Mouse (Mus musculus) CD4-positive helper T cell, adult 2 months (primary cell): ENCODE measurements at regions not wholly inside any gene's neighbourhood (a gene's known extent, or its start where the extent isn't known, plus 50 kb on each side); places are given as distances from the start of the nearest gene placed in this dataset.

Experiments
- DNase-seq: peaks from one replicate; pipeline ENCODE4 v3.0.0-alpha.2; 2012; ENCODE audit warnings: low read depth, missing footprints, low spot score

DNA sequence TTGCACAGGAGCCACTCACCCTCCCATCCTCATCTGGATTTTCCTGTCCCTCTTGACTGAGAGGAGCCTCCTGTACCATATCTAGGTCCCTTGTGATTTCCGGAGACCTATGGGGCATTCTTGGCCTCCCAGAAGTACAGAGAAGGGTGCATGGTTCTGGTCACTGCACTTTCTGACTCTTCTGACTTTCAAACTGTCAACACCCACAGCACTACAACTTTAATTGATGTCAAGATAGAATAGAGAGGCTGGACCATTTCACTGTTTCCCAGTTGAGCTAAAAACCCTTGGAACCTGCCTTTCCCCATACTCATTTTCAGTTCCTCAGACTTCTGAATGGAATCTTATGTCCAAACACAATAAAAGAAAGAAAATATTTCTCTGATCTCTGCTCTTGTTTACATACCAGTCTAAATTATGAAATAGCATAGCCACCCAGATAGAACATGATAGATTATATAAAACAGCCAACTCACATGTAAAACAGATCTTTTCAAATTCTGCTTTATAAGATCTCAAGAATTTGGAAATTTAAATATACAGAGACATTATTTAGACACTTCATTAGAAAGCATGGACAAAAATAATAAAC is 144.2 kb downstream of the Ptger3 start:
- DNase-seq: no peak

DNA sequence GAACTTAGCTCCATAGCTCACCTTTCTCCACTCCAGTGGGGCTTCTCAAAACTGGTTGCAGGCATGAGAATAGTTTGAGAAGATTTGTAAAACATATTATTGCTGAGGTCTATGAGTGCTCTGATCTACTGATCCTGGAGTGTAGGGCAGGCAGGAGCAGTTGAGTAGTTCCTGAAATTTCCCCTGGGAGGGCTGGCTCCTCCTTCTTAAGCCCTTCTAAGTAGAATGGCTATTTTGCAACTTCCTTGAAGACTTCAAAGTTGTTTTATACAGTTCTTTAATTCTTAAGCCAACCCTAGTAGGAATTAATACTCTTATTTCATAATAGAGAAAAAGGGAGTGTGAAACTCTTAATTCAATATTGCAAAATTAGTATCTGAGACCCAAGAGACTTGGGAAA is 133.3 kb downstream of the Ptger3 start:
- no peak for DNase-seq

- DNase-seq: no peak
Observed at GRCm38 (mm10) chr3:157698529-157698928, 131.8 kb downstream of the Ptger3 start.

DNA sequence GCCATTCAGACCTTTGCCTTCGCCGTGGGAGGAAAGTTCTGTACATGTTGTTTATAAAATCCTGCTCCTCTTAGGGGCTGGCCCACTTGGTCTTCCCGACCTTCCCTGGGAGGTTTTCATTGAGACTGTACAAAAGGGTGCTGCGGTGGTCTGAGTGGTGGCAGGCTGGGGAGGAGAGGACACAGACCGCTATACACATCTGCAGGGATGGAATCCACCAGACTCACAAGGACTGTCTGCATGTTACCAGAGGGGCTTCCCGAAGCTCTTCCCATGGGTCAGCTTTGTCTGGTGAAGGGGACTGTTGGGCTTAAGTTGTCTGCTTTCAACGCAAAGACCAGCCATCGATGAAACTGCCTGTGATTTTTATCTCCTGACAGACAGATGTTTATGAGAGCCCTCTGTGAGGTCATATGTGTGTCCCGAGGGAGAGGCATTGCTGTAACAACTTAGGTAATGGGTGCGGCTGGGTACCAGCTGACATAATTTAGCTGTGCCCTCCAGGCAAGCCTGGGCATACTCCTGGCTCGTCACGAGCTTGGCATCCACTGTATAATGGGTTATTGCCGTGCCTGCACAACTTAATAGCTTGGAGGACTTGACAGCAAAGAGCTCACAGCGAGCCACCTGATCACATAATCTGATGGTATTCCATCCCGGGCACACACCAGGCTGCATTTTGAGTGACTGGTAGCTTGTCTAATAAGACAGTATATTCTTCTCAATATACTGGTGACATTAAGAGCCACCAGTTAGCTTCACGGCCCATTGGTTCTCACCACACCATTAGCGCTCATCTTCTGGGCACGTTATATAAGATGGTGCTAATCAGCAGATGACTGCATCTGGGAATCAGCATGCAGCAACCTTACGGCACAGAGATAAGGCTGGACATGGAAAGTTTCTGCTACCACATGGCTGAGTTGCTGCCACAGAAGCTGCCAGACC is 128.7 kb downstream of the Ptger3 start:
- DNase-seq: no peak
